Mouse (Mus musculus): ENCODE results near the gene Wfs1.
A peak's percentile ranks its signal among the peaks of the same experiment; 100 is the strongest.

Gene Wfs1

GRCm38 (mm10) chr5:36929376-36929775 lies 59.6 kb downstream of the Wfs1 start:
- no peak for DNase-seq (ENCODE audit: low spot score)

GRCm38 (mm10) chr5:36928701-36929100 lies 60.3 kb downstream of the Wfs1 start:
- peak; percentile 62 for DNase-seq (ENCODE audit: low spot score)

- DNase-seq (ENCODE audit: low spot score), result no peak
These were observed 64.9 kb downstream of the Wfs1 start for GRCm38 (mm10) chr5:36923826-36924700.

- DNase-seq (ENCODE audit: low spot score), result no peak
These were observed 66.2 kb downstream of the Wfs1 start for GRCm38 (mm10) chr5:36922811-36923210.

- DNase-seq (ENCODE audit: low spot score), result no peak
These were observed 67.1 kb downstream of the Wfs1 start for GRCm38 (mm10) chr5:36921871-36922270.

- DNase-seq (ENCODE audit: low spot score), result peak; percentile 77
These were observed 68.9 kb downstream of the Wfs1 start for GRCm38 (mm10) chr5:36920072-36920471.

GRCm38 (mm10) chr5:36918016-36918415 lies 71.0 kb downstream of the Wfs1 start:
- no peak for DNase-seq (ENCODE audit: low spot score)

- no peak for DNase-seq (ENCODE audit: low spot score)
These were observed 71.8 kb downstream of the Wfs1 start for GRCm38 (mm10) chr5:36917245-36917644.

- DNase-seq (ENCODE audit: low spot score), result no peak
These were observed 72.4 kb downstream of the Wfs1 start for GRCm38 (mm10) chr5:36916581-36916980.

All from retina, embryonic 14.5 days (tissue).